Mouse (Mus musculus) myocyte (in vitro differentiated cells): ENCODE measurements around the gene Tssc4. TPM values are rescaled to one million over a fixed set of nuclear protein-coding genes. Genes with fewer than 3 reads are reported as not detected.

Experiments used
- H3K27me3 ChIP-seq: one replicate; pipeline ENCODE4 v1.6.1; 2011; ENCODE audit not compliant: control insufficient read depth, insufficient read depth, insufficient read length
- H3K36me3 ChIP-seq: one replicate; pipeline ENCODE4 v1.6.1; 2011; ENCODE audit not compliant: control insufficient read depth, insufficient read depth
- H3K4me2 ChIP-seq: one replicate; pipeline ENCODE4 v1.6.1; 2011; ENCODE audit warnings: low read depth, control low read depth
- H3K4me3 ChIP-seq: one replicate; pipeline ENCODE4 v1.5.1; 2011; ENCODE audit warnings: mild to moderate bottlenecking, control low read depth, moderate library complexity
- H3K79me2 ChIP-seq: one replicate; pipeline ENCODE4 v1.6.1; 2011; ENCODE audit not compliant: control insufficient read depth, insufficient read depth
- H3ac ChIP-seq: one replicate; pipeline ENCODE4 v1.6.1; 2011; ENCODE audit not compliant: control insufficient read depth, insufficient read length
- CEBPB ChIP-seq: IDR thresholded peaks from 2 replicates; pipeline ENCODE4 v1.6.1; 2011; ENCODE audit warnings: mild to moderate bottlenecking, moderate library complexity; ENCODE audit not compliant: poor library complexity, insufficient read depth, severe bottlenecking
- E2F4 ChIP-seq: IDR thresholded peaks from one replicate; pipeline ENCODE4 v1.6.1; 2011; ENCODE audit warnings: mild to moderate bottlenecking, control low read depth, moderate library complexity; ENCODE audit not compliant: insufficient read depth
- MAX ChIP-seq: IDR thresholded peaks from one replicate; pipeline ENCODE4 v1.6.1; 2011; ENCODE audit warnings: low read depth, mild to moderate bottlenecking, control low read depth
- MYOD1 ChIP-seq, 3 experiments: IDR thresholded peaks; one replicate each; pipeline ENCODE4 v1.6.1; 2011; ENCODE audit warnings: control low read depth in 2 of 3, low read depth in 2 of 3, mild to moderate bottlenecking in 2 of 3, moderate library complexity in 1 of 3; ENCODE audit not compliant: insufficient read length in 2 of 3, control insufficient read depth in 1 of 3
- MYOG ChIP-seq, 3 experiments: IDR thresholded peaks; one replicate each; pipeline ENCODE4 v1.6.1; 2011; ENCODE audit warnings: control low read depth in 2 of 3, low read depth in 2 of 3, mild to moderate bottlenecking in 2 of 3; ENCODE audit not compliant: insufficient read length in 2 of 3, control insufficient read depth in 1 of 3, insufficient read depth in 1 of 3
- POLR2A ChIP-seq: IDR thresholded peaks from one replicate; pipeline ENCODE4 v1.6.1; 2011; ENCODE audit warnings: low read depth, mild to moderate bottlenecking, control low read depth, moderate library complexity; ENCODE audit not compliant: insufficient read length
- POLR2AphosphoS2 ChIP-seq: IDR thresholded peaks from one replicate; pipeline ENCODE4 v1.6.1; 2011; ENCODE audit warnings: low read depth, control low read depth; ENCODE audit not compliant: insufficient read length
- REST ChIP-seq: IDR thresholded peaks from one replicate; pipeline ENCODE4 v1.6.1; 2011; ENCODE audit warnings: mild to moderate bottlenecking, control low read depth, moderate library complexity; ENCODE audit not compliant: insufficient read depth, insufficient read length
- SRF ChIP-seq: IDR thresholded peaks from one replicate; pipeline ENCODE4 v1.6.1; 2011; ENCODE audit warnings: low read depth; ENCODE audit not compliant: control insufficient read depth, insufficient read length
- TCF12 ChIP-seq: IDR thresholded peaks from one replicate; pipeline ENCODE4 v1.6.1; 2011; ENCODE audit warnings: mild to moderate bottlenecking, control low read depth; ENCODE audit not compliant: poor library complexity, insufficient read depth, severe bottlenecking
- TCF3 ChIP-seq: IDR thresholded peaks from one replicate; pipeline ENCODE4 v1.6.1; 2011; ENCODE audit warnings: low read depth, control low read depth; ENCODE audit not compliant: insufficient read length
- USF1 ChIP-seq: IDR thresholded peaks from one replicate; pipeline ENCODE4 v1.6.1; 2011; ENCODE audit warnings: low read depth, mild to moderate bottlenecking, control low read depth, moderate library complexity
- polyA plus RNA-seq: library from polyadenylated mRNA; unstranded; fragments of >200 nt; fragmentation: generic; extraction: Trizol; gene quantifications from one replicate; pipeline ENCODE4 v1.2.1, GENCODE M21; 2012; ENCODE audit warnings: missing spikeins

Tssc4 gene
- polyA plus RNA-seq, 1 experiment = 78.6 TPM

DNA sequence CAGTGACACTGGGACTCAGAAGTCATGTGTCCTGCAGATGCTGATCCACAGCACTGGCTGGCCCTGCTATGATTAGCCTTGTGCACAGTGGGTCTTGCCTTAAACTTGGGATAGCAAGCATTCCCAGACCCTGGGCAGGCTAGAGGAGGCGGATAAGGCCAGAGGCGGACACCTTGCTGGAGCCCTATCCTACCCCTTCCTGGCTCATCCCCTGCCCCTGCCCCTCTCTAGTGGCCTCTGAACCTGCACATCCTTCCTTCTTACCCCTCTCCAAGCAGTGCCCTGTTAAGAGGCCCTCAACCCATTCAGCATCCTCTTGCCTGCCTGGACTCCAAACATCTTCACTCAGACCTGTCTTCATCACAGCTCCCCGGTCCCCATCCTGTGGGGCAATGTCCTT is 28.5 kb upstream of the Tssc4 start:
- no peak overlapping the region for H3K4me3 ChIP-seq
- no peak overlapping the region for H3K4me2 ChIP-seq
- TF ChIP-seq REST (no peak), MAX (no peak), TCF3 (no peak), CEBPB (no peak), MYOD1 (IDR thresholded peaks at IDR 0.05; ENCODE audit: control insufficient read depth in 1 of 3, insufficient read length in 2 of 3, low read depth in 2 of 3) (no peak), MYOG (IDR thresholded peaks at IDR 0.05; ENCODE audit: control insufficient read depth in 1 of 3, insufficient read depth in 1 of 3, insufficient read length in 2 of 3, low read depth in 2 of 3) (no peak), POLR2AphosphoS2 (no peak), TCF12 (no peak), POLR2A (no peak)
- no peaks in the 10 kb centered on the region for H3K36me3 ChIP-seq
- no peak overlapping the region for H3ac ChIP-seq
- no peaks in the 10 kb centered on the region for H3K27me3 ChIP-seq
- no peaks in the 10 kb centered on the region for H3K79me2 ChIP-seq

DNA sequence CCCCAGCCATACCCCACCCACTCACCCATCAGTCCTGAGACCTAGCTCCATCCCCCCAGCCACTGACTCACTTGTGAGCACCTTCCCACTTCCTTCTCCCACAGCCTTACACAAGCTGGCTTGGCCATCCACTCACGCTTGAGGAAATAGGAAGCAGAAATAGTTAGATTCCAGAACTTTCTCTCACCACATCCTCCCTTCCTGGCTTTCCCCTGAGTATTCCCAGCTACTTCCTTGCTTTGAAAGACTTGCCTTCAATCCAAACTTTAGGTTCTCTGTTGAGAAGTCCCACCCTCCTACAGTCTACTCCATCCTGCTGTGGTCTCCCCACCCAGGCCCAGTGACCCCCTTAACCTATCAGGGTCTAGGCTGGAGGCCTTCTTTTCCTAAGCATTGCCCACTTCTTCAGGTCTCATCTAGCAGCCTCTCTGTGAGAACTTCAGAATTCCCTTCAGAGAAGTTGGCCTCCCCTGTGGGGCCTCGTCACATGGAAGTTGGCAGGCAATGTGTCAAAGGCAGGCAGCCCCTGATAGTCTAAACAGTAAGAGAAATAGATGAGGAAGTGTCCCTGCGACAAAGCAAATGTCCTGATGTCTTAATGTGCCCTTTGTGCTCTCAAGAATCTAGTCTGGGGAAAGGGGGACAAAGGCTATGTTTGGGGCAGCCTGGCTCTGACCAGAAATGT is 27.8 kb upstream of the Tssc4 start:
- no peaks in the 10 kb centered on the region for H3K79me2 ChIP-seq
- H3K27me3 ChIP-seq = no peaks in the 10 kb centered on the region
- no peak overlapping the region for H3ac ChIP-seq
- H3K4me3 ChIP-seq = no peak overlapping the region
- no peak overlapping the region for H3K4me2 ChIP-seq
- no peaks in the 10 kb centered on the region for H3K36me3 ChIP-seq
- no peak for TF ChIP-seq TCF12
- TF ChIP-seq USF1 = no peak
- TF ChIP-seq TCF3 = no peak
- no peak for TF ChIP-seq POLR2A
- no peak for TF ChIP-seq MYOG (IDR thresholded peaks at IDR 0.05; ENCODE audit: control insufficient read depth in 1 of 3, insufficient read depth in 1 of 3, insufficient read length in 2 of 3, low read depth in 2 of 3)
- TF ChIP-seq REST = no peak
- TF ChIP-seq CEBPB = no peak
- TF ChIP-seq SRF = no peak
- no peak for TF ChIP-seq POLR2AphosphoS2
- no peak for TF ChIP-seq E2F4
- TF ChIP-seq MAX = no peak
- TF ChIP-seq MYOD1 (IDR thresholded peaks at IDR 0.05; ENCODE audit: control insufficient read depth in 1 of 3, insufficient read length in 2 of 3, low read depth in 2 of 3) = no peak

DNA sequence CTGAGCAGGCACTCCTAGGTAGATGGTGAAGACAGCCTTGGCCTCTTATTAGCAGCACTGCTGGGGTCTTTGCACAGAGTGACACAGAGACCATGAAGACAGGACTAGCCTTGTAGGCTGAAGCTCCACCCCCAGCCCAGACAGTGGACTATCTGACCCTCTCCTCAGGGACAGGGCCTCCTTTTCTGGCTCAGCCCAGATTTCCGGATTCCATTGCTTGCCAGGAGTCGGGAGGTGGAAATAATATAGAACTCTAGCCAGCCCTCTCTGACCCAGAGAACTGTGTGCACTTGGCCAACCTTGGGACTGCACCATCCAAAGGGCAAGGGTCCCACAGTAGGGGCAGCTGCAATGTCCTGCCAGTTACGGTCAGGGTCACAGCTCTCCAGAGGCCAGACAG is 27.0 kb upstream of the Tssc4 start:
- no peak for TF ChIP-seq POLR2AphosphoS2
- no peak for TF ChIP-seq POLR2A
- TF ChIP-seq TCF12 = no peak
- no peak for TF ChIP-seq MYOG (IDR thresholded peaks at IDR 0.05; ENCODE audit: control insufficient read depth in 1 of 3, insufficient read depth in 1 of 3, insufficient read length in 2 of 3, low read depth in 2 of 3)
- Histone ChIP-seq H3K79me2 (no peaks in the 10 kb centered on the region), H3ac (no peak overlapping the region), H3K4me2 (no peak overlapping the region), H3K36me3 (no peaks in the 10 kb centered on the region), H3K4me3 (no peak overlapping the region), H3K27me3 (no peaks in the 10 kb centered on the region)

DNA sequence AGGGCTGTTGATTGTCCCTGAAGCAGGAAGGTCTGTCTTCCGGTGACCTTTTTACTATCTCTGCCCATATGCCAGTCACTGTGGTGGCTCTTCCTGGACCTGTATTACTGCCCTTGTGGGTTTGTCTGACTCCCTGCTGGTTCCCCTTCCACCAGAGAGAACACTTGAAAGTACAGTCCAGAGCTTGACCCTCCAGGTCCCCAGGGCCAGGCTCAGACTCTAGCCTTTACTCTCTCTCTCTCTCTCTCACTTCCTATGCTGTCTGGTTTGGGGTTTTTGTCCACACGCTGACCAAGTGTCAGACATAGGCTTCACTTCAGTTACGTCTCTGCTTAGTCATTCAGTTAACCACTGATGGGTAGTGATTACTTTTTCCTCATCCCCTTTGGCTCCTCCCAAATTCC is 26.1 kb upstream of the Tssc4 start:
- H3K79me2 ChIP-seq = no peaks in the 10 kb centered on the region
- peak overlapping the region; percentile 15 for H3K4me2 ChIP-seq
- TF ChIP-seq USF1 = no peak
- TF ChIP-seq TCF12 = no peak
- TF ChIP-seq POLR2AphosphoS2 = no peak
- no peak for TF ChIP-seq TCF3
- no peak for TF ChIP-seq MYOG (IDR thresholded peaks at IDR 0.05; ENCODE audit: control insufficient read depth in 1 of 3, insufficient read depth in 1 of 3, insufficient read length in 2 of 3, low read depth in 2 of 3)
- no peak for TF ChIP-seq POLR2A
- no peak for TF ChIP-seq SRF

DNA sequence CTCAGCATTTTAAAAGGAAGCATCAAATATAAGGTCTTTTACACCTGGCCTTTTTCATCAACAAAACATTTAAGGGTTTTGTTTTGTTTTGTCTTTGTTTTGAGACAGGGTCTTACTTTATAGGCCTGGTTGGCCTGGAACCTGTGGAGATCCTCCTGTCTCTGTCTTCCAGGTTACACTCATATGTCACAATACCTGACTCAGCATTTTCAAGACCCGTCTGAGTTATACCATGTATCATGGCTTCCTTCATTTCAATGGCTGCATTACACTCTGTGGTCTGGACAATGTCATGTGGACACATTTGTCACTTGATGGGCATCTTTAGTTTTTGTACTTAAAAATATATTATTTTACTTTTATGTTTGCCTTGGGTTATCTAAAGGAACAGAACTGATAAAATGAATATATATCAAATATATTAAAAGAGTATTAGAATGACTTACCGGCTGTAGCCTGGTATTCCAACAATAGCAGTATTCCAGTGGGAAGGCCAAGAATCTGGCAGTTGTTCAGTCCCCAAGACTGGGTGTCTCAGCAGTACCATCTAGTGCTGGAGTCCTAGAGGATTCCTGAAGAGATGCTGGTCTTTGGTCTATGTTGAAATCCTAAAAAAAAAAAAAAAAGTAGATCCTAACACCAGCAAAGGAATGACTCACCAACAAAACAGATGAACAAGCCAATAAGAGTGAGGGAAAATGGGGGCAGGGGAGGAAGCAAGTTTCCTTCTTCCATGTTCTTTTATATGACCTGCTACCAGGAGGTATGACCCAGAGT is 24.8 kb upstream of the Tssc4 start:
- Histone ChIP-seq H3K36me3 (no peaks in the 10 kb centered on the region), H3K4me3 (no peak overlapping the region), H3K4me2 (no peak overlapping the region), H3ac (no peak overlapping the region), H3K79me2 (no peaks in the 10 kb centered on the region), H3K27me3 (no peaks in the 10 kb centered on the region)
- TF ChIP-seq SRF (no peak), POLR2A (no peak), USF1 (no peak), E2F4 (no peak), CEBPB (no peak), REST (no peak), TCF3 (no peak), MAX (no peak)

More for the DNA sequence above, 26.1 kb upstream of the Tssc4 start:
- no peaks in the 10 kb centered on the region for H3K27me3 ChIP-seq
- H3K36me3 ChIP-seq = no peaks in the 10 kb centered on the region
- no peak overlapping the region for H3K4me3 ChIP-seq
- no peak overlapping the region for H3ac ChIP-seq
